Mouse (Mus musculus) CD4-positive naive resting alpha-beta T cell, adult 57 days (primary cell): ENCODE measurements around the gene 2310061N02Rik. TPM values are rescaled to one million over a fixed set of nuclear protein-coding genes. Genes with fewer than 3 reads are reported as not detected.

Experiments
- total RNA-seq: library from RNA; stranded (reverse); gene quantifications from one replicate; pipeline ENCODE4 v1.2.4, GENCODE M21; 2023

2310061N02Rik gene
- not detected for total RNA-seq

GRCm38 (mm10) chr16:88707496-88708012, at the start of gene 2310061N02Rik:
Gene 2310061N02Rik (minus strand): TSS chr16:88707962.

DNA sequence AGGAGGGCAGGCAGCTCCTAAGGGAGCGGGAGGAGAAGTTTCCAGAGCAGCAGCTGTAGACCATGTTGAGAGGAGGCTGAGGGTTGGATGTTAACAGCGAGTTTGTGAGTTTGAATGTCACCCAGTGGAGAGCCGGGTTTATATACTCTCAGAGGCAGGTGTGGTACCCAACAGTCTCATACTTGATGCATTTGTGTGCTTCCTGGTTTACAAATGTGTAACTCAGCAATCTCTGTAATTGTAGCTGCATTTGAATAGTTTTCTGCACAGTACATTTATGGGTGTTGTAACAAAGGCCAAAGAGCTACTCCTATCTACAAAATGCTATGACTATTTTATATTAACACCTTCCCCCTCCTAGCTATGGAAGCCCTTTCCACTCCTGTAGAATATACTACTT, 43.8 kb upstream of the 2310061N02Rik start, which contains the start of gene Krtap13:
Krtap13 (minus strand) TSS at position 101 of the 400 bp plus-strand sequence.

DNA sequence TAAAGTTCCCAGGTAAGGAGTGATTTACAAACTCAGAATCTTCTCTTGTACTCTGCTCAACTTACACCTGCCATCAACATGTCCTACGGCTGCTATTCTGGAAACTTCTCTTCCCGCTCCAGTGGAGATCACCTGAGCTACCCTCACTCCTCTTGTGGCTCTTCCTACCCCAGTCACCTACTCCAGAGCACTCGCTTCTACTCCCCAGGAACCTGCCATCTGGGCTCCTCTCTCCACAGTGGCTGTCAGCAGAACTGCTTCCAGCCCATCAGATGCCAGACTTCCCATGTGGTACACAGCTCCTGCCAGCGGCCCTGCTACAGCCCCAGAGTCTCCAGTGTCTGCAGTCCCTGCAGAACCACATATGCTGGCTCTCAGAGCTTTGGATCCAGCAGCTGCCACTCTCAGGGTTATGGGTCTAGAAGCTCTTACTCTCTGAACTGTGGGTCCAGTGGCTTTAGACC, 21.1 kb upstream of the 2310061N02Rik start, which contains the start of gene Krtap13-1:
Krtap13-1 (plus strand) TSS at position 51 of the 464 bp plus-strand sequence.

DNA sequence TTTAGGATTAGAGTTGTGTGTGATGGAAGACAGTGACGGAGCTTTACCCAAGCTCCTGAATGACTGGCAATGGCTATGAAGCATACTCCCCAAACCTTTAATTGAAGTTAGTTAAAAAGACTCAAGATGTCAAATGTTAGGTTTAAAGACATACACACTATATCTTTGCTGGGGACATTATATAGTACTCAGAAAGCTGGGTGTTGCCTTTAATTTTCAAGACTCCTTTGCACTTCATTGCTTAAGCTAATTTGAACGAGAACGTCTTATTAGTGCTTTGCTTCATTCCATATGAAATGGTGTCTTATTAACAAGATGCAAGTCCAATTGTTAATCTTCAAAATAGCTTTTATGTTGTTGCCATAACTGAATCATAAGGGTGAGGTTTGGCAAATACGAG, 36.2 kb downstream of the 2310061N02Rik start, which contains the start of gene Krtap27-1:
Krtap27-1 (minus strand) TSS at position 101 of the 400 bp plus-strand sequence.

Other genes with a start within 250 kb of the 2310061N02Rik start
- not detected for gene Cldn17, start 201.0 kb downstream of the 2310061N02Rik start, total RNA-seq
- not detected for gene Cldn8, start 144.8 kb downstream of the 2310061N02Rik start, total RNA-seq
- not detected for gene Krtap24-1, start 95.7 kb downstream of the 2310061N02Rik start, total RNA-seq
- not detected for gene 2310079G19Rik, start 80.3 kb downstream of the 2310061N02Rik start, total RNA-seq
- not detected for gene Krtap26-1, start 60.2 kb downstream of the 2310061N02Rik start, total RNA-seq
- not detected for gene Krtap27-1, start 36.3 kb downstream of the 2310061N02Rik start, total RNA-seq
- gene Krtap13-1, start 20.9 kb upstream of the 2310061N02Rik start, total RNA-seq = not detected
- gene Krtap13, start 43.7 kb upstream of the 2310061N02Rik start, total RNA-seq = not detected
- not detected for gene 2310034C09Rik, start 50.9 kb upstream of the 2310061N02Rik start, total RNA-seq
- gene 2310057N15Rik, start 66.2 kb upstream of the 2310061N02Rik start, total RNA-seq = not detected
- gene Gm5965, start 69.9 kb upstream of the 2310061N02Rik start, total RNA-seq = not detected
- gene Gm20741, start 104.3 kb upstream of the 2310061N02Rik start, total RNA-seq = not detected
- gene Krtap15, start 112.3 kb upstream of the 2310061N02Rik start, total RNA-seq = not detected
- gene Krtap14, start 118.2 kb upstream of the 2310061N02Rik start, total RNA-seq = not detected
- gene Krtap19-1, start 161.4 kb upstream of the 2310061N02Rik start, total RNA-seq = not detected
- gene Krtap19-2, start 166.3 kb upstream of the 2310061N02Rik start, total RNA-seq = not detected
- gene Krtap19-3, start 170.1 kb upstream of the 2310061N02Rik start, total RNA-seq = not detected
- not detected for gene Krtap19-4, start 177.1 kb upstream of the 2310061N02Rik start, total RNA-seq
- gene Krtap19-5, start 188.5 kb upstream of the 2310061N02Rik start, total RNA-seq = not detected
- not detected for gene Krtap19-9b, start 224.3 kb upstream of the 2310061N02Rik start, total RNA-seq